Mouse (Mus musculus): ENCODE measurements around the gene Thy1. TPM values are rescaled to one million over a fixed set of nuclear protein-coding genes. Genes with fewer than 3 reads are reported as not detected.

Thy1 gene
- polyA plus RNA-seq, 1 experiment = 767 TPM

DNA sequence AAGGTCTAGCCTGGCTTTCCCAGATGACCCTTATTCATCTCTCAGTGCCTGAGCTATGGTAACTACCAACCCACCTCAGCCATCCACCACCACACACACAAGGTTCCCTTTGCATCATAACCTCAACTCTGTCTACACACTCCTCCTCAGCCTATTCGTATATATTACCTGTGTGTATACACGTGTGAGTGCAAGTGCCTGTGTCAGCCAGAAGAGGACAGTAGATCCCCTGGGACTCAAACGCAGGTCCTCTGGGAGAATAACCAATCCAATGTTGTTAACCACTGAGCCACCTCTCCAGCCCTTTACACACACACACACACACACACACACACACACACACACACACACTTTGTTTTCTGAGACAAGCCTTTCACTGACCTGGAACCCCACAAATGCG lies 12.5 kb upstream of the Thy1 start:
- H3K27ac ChIP-seq (ENCODE audit: insufficient read depth, low read depth, low read length) = no peak overlapping the region
- no peak for TF ChIP-seq POLR2A (IDR thresholded peaks at IDR 0.05; ENCODE audit: insufficient read depth, low read depth, low read length)
- 95% methylated on average over 4 of the region's 4 CpGs for WGBS
- H3K4me3 ChIP-seq (ENCODE audit: insufficient read depth, low read depth, low read length) = no peak overlapping the region
- no peaks in the 10 kb centered on the region for H3K4me1 ChIP-seq (ENCODE audit: control insufficient read depth, insufficient read depth, low read length)

DNA sequence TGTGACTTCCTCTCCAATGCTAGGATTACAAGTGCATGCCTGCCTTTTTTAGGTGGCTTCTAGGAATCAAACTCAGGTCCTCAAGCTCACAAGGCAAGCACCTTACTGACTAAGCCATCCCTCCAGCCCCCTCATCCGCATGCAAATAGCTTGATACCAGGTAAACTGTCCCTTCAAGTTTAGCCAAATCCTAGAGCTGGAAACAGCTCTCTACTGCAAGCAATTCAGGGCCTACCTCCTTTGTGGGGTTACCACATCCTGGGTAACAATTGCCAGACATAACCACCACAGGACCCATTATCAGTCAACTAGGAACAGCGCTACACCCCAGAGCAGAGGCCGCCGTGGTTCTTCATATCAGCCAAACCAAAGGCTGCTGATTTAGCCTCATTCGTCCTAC lies 12.1 kb upstream of the Thy1 start:
- WGBS = 86% methylated on average over 5 of the region's 5 CpGs

DNA sequence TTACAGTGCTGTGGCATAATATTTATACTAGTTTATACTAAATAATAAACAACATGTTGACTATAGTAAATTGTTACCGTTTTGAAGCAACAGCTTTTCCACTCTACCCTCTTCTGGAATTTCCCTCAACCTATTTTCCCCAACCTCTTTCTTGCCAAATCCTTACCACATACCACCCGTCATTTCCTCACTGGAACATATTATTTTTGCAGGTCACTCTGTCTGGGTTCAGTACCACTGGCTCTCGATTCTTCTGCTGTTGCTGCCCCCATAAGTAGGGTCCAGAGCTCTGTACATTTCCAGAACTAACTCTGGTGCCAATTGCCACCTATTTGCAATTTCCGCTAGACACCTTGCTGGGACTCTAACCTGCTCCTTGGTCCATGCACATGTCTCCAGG lies 11.2 kb upstream of the Thy1 start:
- TF ChIP-seq CTCF (IDR thresholded peaks at IDR 0.05; ENCODE audit: insufficient read depth, low read depth, low read length) (no peak), POLR2A (IDR thresholded peaks at IDR 0.05; ENCODE audit: insufficient read depth, low read depth, low read length) (no peak)
- Histone ChIP-seq H3K4me1 (ENCODE audit: control insufficient read depth, insufficient read depth, low read length) (no peaks in the 10 kb centered on the region), H3K4me3 (ENCODE audit: insufficient read depth, low read depth, low read length) (no peak overlapping the region), H3K27ac (ENCODE audit: insufficient read depth, low read depth, low read length) (no peak overlapping the region)
- WGBS = 81% methylated on average over 4 of the region's 4 CpGs

More for the DNA sequence above, 12.1 kb upstream of the Thy1 start:
- Histone ChIP-seq H3K4me1 (ENCODE audit: control insufficient read depth, insufficient read depth, low read length) (no peaks in the 10 kb centered on the region), H3K4me3 (ENCODE audit: insufficient read depth, low read depth, low read length) (no peak overlapping the region), H3K27ac (ENCODE audit: insufficient read depth, low read depth, low read length) (no peak overlapping the region)
- TF ChIP-seq POLR2A (IDR thresholded peaks at IDR 0.05; ENCODE audit: insufficient read depth, low read depth, low read length) = no peak
- TF ChIP-seq CTCF (IDR thresholded peaks at IDR 0.05; ENCODE audit: insufficient read depth, low read depth, low read length) = no peak

DNA sequence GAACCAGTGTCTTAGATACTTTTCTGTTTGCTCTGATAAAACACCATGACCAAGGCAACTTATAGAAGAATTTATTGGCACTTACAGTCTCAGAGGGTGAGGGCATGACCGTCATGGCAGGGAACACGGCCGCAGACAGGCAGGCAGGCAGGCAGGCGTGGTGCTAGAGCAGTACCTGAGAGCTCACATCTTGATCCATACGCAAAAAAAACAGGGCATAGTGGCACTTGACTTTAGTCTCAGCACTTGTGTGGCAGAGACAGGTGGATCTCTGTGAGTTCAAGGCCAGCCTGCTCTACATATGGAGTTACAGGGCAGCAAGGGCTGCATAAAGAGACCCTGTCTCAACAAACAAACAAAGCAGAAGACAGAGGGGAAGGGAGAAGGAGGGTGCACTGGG lies 9.9 kb upstream of the Thy1 start:
- TF ChIP-seq POLR2A (IDR thresholded peaks at IDR 0.05; ENCODE audit: insufficient read depth, low read depth, low read length) (no peak), CTCF (IDR thresholded peaks at IDR 0.05; ENCODE audit: insufficient read depth, low read depth, low read length) (no peak)
- no peak overlapping the region for H3K27ac ChIP-seq (ENCODE audit: insufficient read depth, low read depth, low read length)
- no peak overlapping the region for H3K4me3 ChIP-seq (ENCODE audit: insufficient read depth, low read depth, low read length)
- WGBS = 96% methylated on average over 5 of the region's 5 CpGs
- H3K4me1 ChIP-seq (ENCODE audit: control insufficient read depth, insufficient read depth, low read length) = no peaks in the 10 kb centered on the region

DNA sequence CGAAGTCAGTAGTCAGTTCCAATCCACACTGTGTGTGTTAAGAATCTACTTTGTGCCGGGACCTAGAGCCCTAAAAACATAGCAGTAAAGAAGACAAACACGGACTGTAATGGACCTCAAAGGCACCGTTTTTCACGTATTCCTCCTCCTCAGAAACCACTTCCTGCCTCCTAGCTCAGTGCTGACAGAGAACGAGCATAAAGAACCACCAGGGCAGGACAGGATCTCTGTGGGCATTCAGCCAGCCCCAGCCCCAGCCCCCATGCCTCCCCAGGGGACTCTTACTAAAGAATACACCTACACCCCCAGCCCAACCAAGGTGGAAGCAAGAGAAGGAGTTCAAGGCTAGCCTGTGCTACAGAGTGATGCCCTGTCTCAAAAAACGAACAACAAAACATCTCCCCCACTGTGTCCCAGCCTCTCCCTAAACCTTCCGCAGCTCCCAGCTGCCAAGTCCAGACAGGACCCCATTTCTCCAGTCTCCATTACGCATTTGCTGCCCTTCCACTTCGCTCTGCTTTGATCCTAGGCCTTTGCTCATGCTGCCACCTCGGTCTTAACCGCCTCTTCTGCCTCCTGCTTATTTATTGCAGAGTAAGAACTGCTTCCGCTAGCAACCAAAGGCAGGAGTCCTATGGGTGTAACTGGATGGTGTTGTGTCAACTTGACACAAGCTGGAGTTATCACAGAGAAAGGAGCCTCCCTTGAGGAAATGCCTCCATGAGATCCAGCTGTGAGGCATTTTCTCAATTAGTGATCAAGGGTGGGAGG lies 9.0 kb upstream of the Thy1 start:
- no peak for TF ChIP-seq POLR2A (IDR thresholded peaks at IDR 0.05; ENCODE audit: insufficient read depth, low read depth, low read length)
- TF ChIP-seq CTCF (IDR thresholded peaks at IDR 0.05; ENCODE audit: insufficient read depth, low read depth, low read length) = no peak
- 64% methylated on average over 13 of the region's 13 CpGs for WGBS
- H3K27ac ChIP-seq (ENCODE audit: insufficient read depth, low read depth, low read length) = no peak overlapping the region
- no peak overlapping the region for H3K4me3 ChIP-seq (ENCODE audit: insufficient read depth, low read depth, low read length)
- no peaks in the 10 kb centered on the region for H3K4me1 ChIP-seq (ENCODE audit: control insufficient read depth, insufficient read depth, low read length)

DNA sequence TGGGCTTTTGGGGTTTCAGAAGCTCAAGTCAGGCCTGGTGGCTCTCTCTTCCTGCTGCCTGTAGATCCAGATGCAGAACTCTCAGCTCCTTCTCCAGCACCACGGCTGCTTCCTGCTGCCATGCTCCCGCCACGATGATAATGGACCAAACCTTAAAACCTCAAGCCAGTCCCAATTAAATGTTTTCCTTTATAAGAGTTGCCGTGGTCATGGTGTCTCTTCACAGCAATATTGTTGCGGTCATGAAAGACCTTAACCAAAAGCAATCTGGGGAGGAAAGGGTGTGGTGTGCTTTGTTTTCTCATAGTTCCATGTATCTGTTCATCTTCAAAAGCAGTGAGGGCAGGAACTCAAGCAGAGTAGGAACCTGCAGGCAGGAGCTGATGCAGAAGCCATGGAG lies 6.1 kb upstream of the Thy1 start:
- Histone ChIP-seq H3K4me3 (ENCODE audit: insufficient read depth, low read depth, low read length) (no peak overlapping the region), H3K4me1 (ENCODE audit: control insufficient read depth, insufficient read depth, low read length) (peaks cover 5% of the 10 kb centered on the region), H3K27ac (ENCODE audit: insufficient read depth, low read depth, low read length) (no peak overlapping the region)
- WGBS = 94% methylated on average over 5 of the region's 5 CpGs
- TF ChIP-seq POLR2A (IDR thresholded peaks at IDR 0.05; ENCODE audit: insufficient read depth, low read depth, low read length) (no peak), CTCF (IDR thresholded peaks at IDR 0.05; ENCODE audit: insufficient read depth, low read depth, low read length) (no peak)

DNA sequence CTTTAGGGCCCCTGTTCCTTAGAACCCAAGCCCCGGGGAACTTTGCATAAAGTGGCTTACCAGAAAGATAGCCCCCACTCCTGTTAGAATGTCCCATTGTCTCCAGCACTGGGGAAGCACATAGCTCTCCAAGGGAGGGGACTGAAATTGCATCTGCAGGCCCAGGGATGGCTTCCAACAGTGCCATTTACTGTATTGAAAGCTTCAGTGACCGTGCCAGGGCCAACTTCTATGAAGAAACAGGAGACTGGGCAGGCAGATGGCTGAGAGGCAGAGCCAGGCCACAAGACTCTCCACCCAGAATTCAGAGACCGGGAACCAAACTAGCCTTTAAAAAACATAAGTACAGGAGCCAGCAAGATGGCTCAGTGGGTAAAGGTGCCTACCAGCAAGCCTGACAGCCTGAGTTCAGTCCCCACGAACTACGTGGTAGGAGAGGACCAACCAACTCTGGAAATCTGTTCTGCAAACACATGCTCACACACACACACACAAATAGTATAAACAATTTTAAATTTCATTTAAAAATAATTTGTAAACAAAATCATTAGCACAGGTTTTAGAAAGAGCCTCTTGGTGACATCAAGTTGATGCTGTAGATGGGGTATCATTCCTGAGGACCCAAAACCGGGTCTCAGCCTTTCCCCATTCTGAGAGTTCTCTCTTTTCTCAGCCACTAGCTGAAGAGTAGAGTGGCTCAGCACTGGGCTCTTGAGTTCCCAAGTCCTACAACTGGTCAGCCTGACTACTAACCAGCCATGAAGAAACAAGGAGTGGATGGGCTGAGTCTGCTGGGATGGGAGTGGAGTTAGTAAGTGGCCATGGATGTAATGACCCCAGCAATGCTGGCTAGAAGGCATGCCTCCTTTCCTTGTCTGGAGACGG lies 1.4 kb upstream of the Thy1 start:
- Histone ChIP-seq H3K4me1 (ENCODE audit: control insufficient read depth, insufficient read depth, low read length) (peaks cover 22% of the 10 kb centered on the region), H3K4me3 (ENCODE audit: insufficient read depth, low read depth, low read length) (no peak overlapping the region), H3K27ac (ENCODE audit: insufficient read depth, low read depth, low read length) (no peak overlapping the region)
- 79% methylated on average over 7 of the region's 7 CpGs for WGBS
- TF ChIP-seq CTCF (IDR thresholded peaks at IDR 0.05; ENCODE audit: insufficient read depth, low read depth, low read length) = no peak
- TF ChIP-seq POLR2A (IDR thresholded peaks at IDR 0.05; ENCODE audit: insufficient read depth, low read depth, low read length) = no peak

DNA sequence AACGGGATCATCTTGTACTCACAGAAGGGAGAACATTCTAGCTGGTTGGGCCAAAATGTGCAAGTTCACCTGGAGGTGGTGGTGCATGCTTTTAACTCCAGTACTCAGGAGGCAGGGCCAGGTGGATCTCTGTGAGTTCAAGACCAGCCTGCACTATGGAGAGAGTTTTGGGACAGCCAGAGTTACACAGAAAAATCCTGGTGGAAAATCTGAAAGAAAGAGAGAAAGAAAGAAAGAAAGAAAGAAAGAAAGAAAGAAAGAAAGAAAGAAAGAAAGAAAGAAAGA lies 846 bp upstream of the Thy1 start:
- Histone ChIP-seq H3K4me3 (ENCODE audit: insufficient read depth, low read depth, low read length) (no peak overlapping the region), H3K4me1 (ENCODE audit: control insufficient read depth, insufficient read depth, low read length) (peaks cover 25% of the 10 kb centered on the region), H3K27ac (ENCODE audit: insufficient read depth, low read depth, low read length) (no peak overlapping the region)
- TF ChIP-seq POLR2A (IDR thresholded peaks at IDR 0.05; ENCODE audit: insufficient read depth, low read depth, low read length) = no peak
- TF ChIP-seq CTCF (IDR thresholded peaks at IDR 0.05; ENCODE audit: insufficient read depth, low read depth, low read length) = no peak
- WGBS = 85% methylated on average over 1 of the region's 1 CpGs

DNA sequence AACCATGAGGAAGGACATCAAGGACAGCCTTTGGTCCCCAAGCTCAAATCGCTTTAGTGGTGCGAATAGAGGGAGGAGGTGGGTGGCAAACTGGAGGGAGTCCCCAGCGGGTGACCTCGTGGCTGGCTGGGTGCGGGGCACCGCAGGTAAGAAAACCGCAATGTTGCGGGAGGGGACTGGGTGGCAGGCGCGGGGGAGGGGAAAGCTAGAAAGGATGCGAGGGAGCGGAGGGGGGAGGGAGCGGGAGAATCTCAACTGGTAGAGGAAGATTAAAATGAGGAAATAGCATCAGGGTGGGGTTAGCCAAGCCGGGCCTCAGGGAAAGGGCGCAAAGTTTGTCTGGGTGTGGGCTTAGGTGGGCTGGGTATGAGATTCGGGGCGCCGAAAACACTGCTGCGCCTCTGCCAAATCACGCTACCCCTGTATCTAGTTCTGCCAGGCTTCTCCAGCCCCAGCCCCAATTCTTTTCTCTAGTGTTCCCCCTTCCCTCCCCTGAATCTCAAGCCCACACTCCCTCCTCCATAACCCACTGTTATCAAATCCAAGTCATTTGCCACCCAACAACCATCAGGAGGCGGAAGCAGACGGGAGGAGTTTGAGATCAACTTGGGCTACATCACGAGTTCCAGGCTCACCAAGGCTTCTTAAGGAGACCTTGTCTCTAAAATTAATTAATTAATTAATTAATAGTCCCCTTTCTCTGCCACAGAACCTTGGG lies 683 bp downstream of the Thy1 start:
- Histone ChIP-seq H3K4me3 (ENCODE audit: insufficient read depth, low read depth, low read length) (peak overlapping the region; percentile 76), H3K4me1 (ENCODE audit: control insufficient read depth, insufficient read depth, low read length) (peaks cover 37% of the 10 kb centered on the region), H3K27ac (ENCODE audit: insufficient read depth, low read depth, low read length) (peak overlapping the region; percentile 72)
- 8% methylated on average over 23 of the region's 23 CpGs for WGBS
- TF ChIP-seq POLR2A (IDR thresholded peaks at IDR 0.05; ENCODE audit: insufficient read depth, low read depth, low read length) (no peak), CTCF (IDR thresholded peaks at IDR 0.05; ENCODE audit: insufficient read depth, low read depth, low read length) (no peak)

Measured in olfactory bulb, adult 2 months (tissue).